8 mouse cellular contexts compared by ENCODE assay signal in genomic region chr5:120612822-120613604, GRCm38 (mm10). TPM values are rescaled to one million over a fixed set of nuclear protein-coding genes. Genes with fewer than 3 reads are reported as not detected.
DNase-seq lines count a peak whose midpoint lies in the region; ATAC-seq and TF ChIP-seq lines count a peak whose summit lies in the region.

No protein-coding gene starts in this region.

- no peaks in the 10 kb centered on the region; the same call in 1 of the 2 replicates for H3K79me2 ChIP-seq in heart, adult 2 months (replicated peaks; ENCODE audit: control insufficient read depth, insufficient read depth, low read length)

- H3K4me3 ChIP-seq in embryonic facial prominence, embryonic 14.5 days (ENCODE audit: low read depth, low read length): peak overlapping the region; percentile 81
- peak overlapping the region; percentile 80 for H3K4me3 ChIP-seq in heart, adult 2 months
- peak overlapping the region; percentile 64 for H3K4me3 ChIP-seq in limb, embryonic 13.5 days
- peak overlapping the region; percentile 64 for H3K4me3 ChIP-seq in midbrain, embryonic 16.5 days (ENCODE audit: low read depth, low read length)

- H3K9ac ChIP-seq in embryonic facial prominence, embryonic 14.5 days (ENCODE audit: low read depth, low read length): peak overlapping the region; percentile 76
- peak overlapping the region; percentile 78 for H3K9ac ChIP-seq in heart, adult 2 months (ENCODE audit: low read depth, low read length)
- H3K9ac ChIP-seq in limb, embryonic 13.5 days: peak overlapping the region; percentile 76
- peak overlapping the region; percentile 72 for H3K9ac ChIP-seq in midbrain, embryonic 16.5 days (ENCODE audit: low read depth, low read length)

- peak overlapping the region; percentile 85 for H3K27ac ChIP-seq in embryonic facial prominence, embryonic 14.5 days (replicated peaks; ENCODE audit: low read depth, low read length)
- peak overlapping the region; percentile 99 for H3K27ac ChIP-seq in heart, adult 2 months
- H3K27ac ChIP-seq in limb, embryonic 13.5 days: peak overlapping the region; percentile 72
- H3K27ac ChIP-seq in midbrain, embryonic 16.5 days (ENCODE audit: low read length): peak overlapping the region; percentile 92

- no peak for TF ChIP-seq EP300 in heart, adult 2 months (IDR thresholded peaks at IDR 0.05; ENCODE audit: insufficient read depth, low read depth, low read length)

- ATAC-seq in embryonic facial prominence, embryonic 14.5 days (ENCODE audit: low read depth): peak; percentile 94
- peak; percentile 93 for ATAC-seq in limb, embryonic 13.5 days (ENCODE audit: low FRiP score, low read depth)
- peak; percentile 94 for ATAC-seq in midbrain, embryonic 16.5 days

- intact Hi-C loops in heart, adult 2 months (cut with DNase I): no loop called here

- H3K9me3 ChIP-seq in embryonic facial prominence, embryonic 14.5 days (ENCODE audit: control insufficient read depth, low read length): no peaks in the 10 kb centered on the region
- peaks cover 5% of the 10 kb centered on the region for H3K9me3 ChIP-seq in limb, embryonic 13.5 days
- H3K9me3 ChIP-seq in midbrain, embryonic 16.5 days (replicated peaks; ENCODE audit: control insufficient read depth, low read length, poor library complexity, severe bottlenecking): no peaks in the 10 kb centered on the region

- H3K27me3 ChIP-seq in embryonic facial prominence, embryonic 14.5 days (replicated peaks; ENCODE audit: control insufficient read depth, insufficient read depth, low read length): no peaks in the 10 kb centered on the region
- H3K27me3 ChIP-seq in heart, adult 2 months (ENCODE audit: control insufficient read depth, insufficient read depth, low read length): no peaks in the 10 kb centered on the region
- H3K27me3 ChIP-seq in limb, embryonic 13.5 days: no peaks in the 10 kb centered on the region
- H3K27me3 ChIP-seq in midbrain, embryonic 16.5 days (ENCODE audit: control insufficient read depth, insufficient read depth, low read depth, low read length): no peaks in the 10 kb centered on the region

- peaks cover 9% of the 10 kb centered on the region for H3K36me3 ChIP-seq in embryonic facial prominence, embryonic 14.5 days (ENCODE audit: control insufficient read depth, insufficient read depth, low read length)
- no peaks in the 10 kb centered on the region for H3K36me3 ChIP-seq in heart, adult 2 months (ENCODE audit: control insufficient read depth, insufficient read depth, low read length)
- peaks cover 44% of the 10 kb centered on the region for H3K36me3 ChIP-seq in limb, embryonic 13.5 days
- H3K36me3 ChIP-seq in midbrain, embryonic 16.5 days (ENCODE audit: control insufficient read depth, insufficient read depth, low read length): peaks cover 7% of the 10 kb centered on the region

- TF ChIP-seq CTCF in heart, adult 2 months (IDR thresholded peaks at IDR 0.05): no peak

- under 1% methylated on average over 68 of the region's 69 CpGs for WGBS in embryonic facial prominence, embryonic 14.5 days
- under 1% methylated on average over 69 of the region's 69 CpGs for WGBS in heart, adult 2 months
- under 1% methylated on average over 69 of the region's 69 CpGs for WGBS in limb, embryonic 13.5 days
- WGBS in midbrain, embryonic 16.5 days: under 1% methylated on average over 68 of the region's 69 CpGs

- peaks cover 13% of the 10 kb centered on the region for H3K4me1 ChIP-seq in embryonic facial prominence, embryonic 14.5 days (ENCODE audit: control insufficient read depth, insufficient read depth, low read length)
- H3K4me1 ChIP-seq in heart, adult 2 months (ENCODE audit: control insufficient read depth, insufficient read depth, low read length): peaks cover 6% of the 10 kb centered on the region
- H3K4me1 ChIP-seq in limb, embryonic 13.5 days: peaks cover 22% of the 10 kb centered on the region
- peaks cover 15% of the 10 kb centered on the region for H3K4me1 ChIP-seq in midbrain, embryonic 16.5 days (ENCODE audit: control insufficient read depth, insufficient read depth, low read length)

- peak; percentile 83 for TF ChIP-seq POLR2A in heart, adult 2 months (IDR thresholded peaks at IDR 0.05; ENCODE audit: insufficient read depth, low read depth, low read length)

- peak; percentile 100 for DNase-seq in 3T3-L1 (ENCODE audit: low read depth, low spot score)
- peak; percentile 90 to 100 for DNase-seq in adrenal gland, postnatal 4 days (ENCODE audit: low spot score in 2 of 2)
- DNase-seq in embryonic facial prominence, embryonic 14.5 days (ENCODE audit: low spot score): peak; percentile 100
- peak; percentile 99 to 100 for DNase-seq in heart, adult 2 months
- peak; percentile 100 for DNase-seq in kidney, adult 8-10 months
- DNase-seq in spleen, postnatal 10 days (ENCODE audit: low spot score in 2 of 2): peak; percentile 99 to 100

- peak overlapping the region; percentile 78 for H3K4me2 ChIP-seq in embryonic facial prominence, embryonic 14.5 days (ENCODE audit: low read depth, low read length)
- H3K4me2 ChIP-seq in limb, embryonic 13.5 days (replicated peaks): peak overlapping the region; percentile 88
- peak overlapping the region; percentile 81 for H3K4me2 ChIP-seq in midbrain, embryonic 16.5 days (ENCODE audit: low read length)

RNA-seq across cellular contexts. Expression of gene Ddx54, which starts 0.5 kb away (rescaled TPM):
- 10 to 100 TPM; 47.6 to 51.4 TPM for total RNA-seq in adrenal gland, postnatal 4 days (2021)
- 28.2 and 36.4 TPM in 2 replicates for polyA plus RNA-seq in embryonic facial prominence, embryonic 14.5 days (2014; fragmentation: Nextera tagmentation; extraction: Ambion mirVana)
- total RNA-seq in heart, adult 2 months (2021): 10 to 100 TPM; 21.4 to 22.5 TPM
- 16.2 and 18.2 TPM in 2 replicates for polyA plus RNA-seq in heart, adult 2 months (2012; rRNA removed)
- polyA plus RNA-seq in limb, embryonic 13.5 days (2015; fragmentation: Nextera tagmentation; extraction: Ambion mirVana): 46.5 and 47.2 TPM in 2 replicates
- 38.7 and 39.9 TPM in 2 replicates for polyA plus RNA-seq in midbrain, embryonic 16.5 days (2015; fragmentation: Nextera tagmentation; extraction: Ambion mirVana)

RNA-seq across cellular contexts. Expression of gene Rita1, which starts 0.6 kb away (rescaled TPM):
- total RNA-seq in adrenal gland, postnatal 4 days (2021): 10 to 100 TPM; 11.8 to 13.5 TPM
- 9.9 and 11.4 TPM in 2 replicates for polyA plus RNA-seq in embryonic facial prominence, embryonic 14.5 days (2014; fragmentation: Nextera tagmentation; extraction: Ambion mirVana)
- 10 to 100 TPM; 14.2 to 16.0 TPM for total RNA-seq in heart, adult 2 months (2021)
- 15.3 and 21.7 TPM in 2 replicates for polyA plus RNA-seq in heart, adult 2 months (2012; rRNA removed)
- polyA plus RNA-seq in limb, embryonic 13.5 days (2015; fragmentation: Nextera tagmentation; extraction: Ambion mirVana): 15.6 and 17.9 TPM in 2 replicates
- polyA plus RNA-seq in midbrain, embryonic 16.5 days (2015; fragmentation: Nextera tagmentation; extraction: Ambion mirVana): 27.2 and 33.1 TPM in 2 replicates

RNA-seq across cellular contexts. Expression of gene Cfap73, which starts 21.0 kb away (rescaled TPM):
- total RNA-seq in adrenal gland, postnatal 4 days (2021): under 1 TPM; 0.56 to 0.78 TPM
- 1.0 TPM in 1 of 2 replicates, not detected in the other for polyA plus RNA-seq in embryonic facial prominence, embryonic 14.5 days (2014; fragmentation: Nextera tagmentation; extraction: Ambion mirVana)
- total RNA-seq in heart, adult 2 months (2021): not detected
- polyA plus RNA-seq in heart, adult 2 months (2012; rRNA removed): 0.16 TPM in 1 of 2 replicates, not detected in the other
- polyA plus RNA-seq in limb, embryonic 13.5 days (2015; fragmentation: Nextera tagmentation; extraction: Ambion mirVana): not detected in 2 replicates
- polyA plus RNA-seq in midbrain, embryonic 16.5 days (2015; fragmentation: Nextera tagmentation; extraction: Ambion mirVana): 0.47 and 1.2 TPM in 2 replicates

RNA-seq across cellular contexts. Expression of gene Iqcd, which starts 24.2 kb away (rescaled TPM):
- total RNA-seq in adrenal gland, postnatal 4 days (2021): 1 to 10 TPM; 1.2 to 1.5 TPM
- 0.60 and 1.7 TPM in 2 replicates for polyA plus RNA-seq in embryonic facial prominence, embryonic 14.5 days (2014; fragmentation: Nextera tagmentation; extraction: Ambion mirVana)
- not detected for total RNA-seq in heart, adult 2 months (2021)
- polyA plus RNA-seq in heart, adult 2 months (2012; rRNA removed): 0.14 and 0.20 TPM in 2 replicates
- polyA plus RNA-seq in limb, embryonic 13.5 days (2015; fragmentation: Nextera tagmentation; extraction: Ambion mirVana): 0.68 and 0.69 TPM in 2 replicates
- polyA plus RNA-seq in midbrain, embryonic 16.5 days (2015; fragmentation: Nextera tagmentation; extraction: Ambion mirVana): 2.0 and 2.1 TPM in 2 replicates

RNA-seq across cellular contexts. Expression of gene Tpcn1, which starts 24.5 kb away (rescaled TPM):
- 10 to 100 TPM; 47.5 to 49.5 TPM for total RNA-seq in adrenal gland, postnatal 4 days (2021)
- polyA plus RNA-seq in embryonic facial prominence, embryonic 14.5 days (2014; fragmentation: Nextera tagmentation; extraction: Ambion mirVana): 24.8 and 26.7 TPM in 2 replicates
- 10 to 100 TPM; 30.7 to 35.1 TPM for total RNA-seq in heart, adult 2 months (2021)
- polyA plus RNA-seq in heart, adult 2 months (2012; rRNA removed): 53.7 and 59.7 TPM in 2 replicates
- polyA plus RNA-seq in limb, embryonic 13.5 days (2015; fragmentation: Nextera tagmentation; extraction: Ambion mirVana): 23.7 and 24.0 TPM in 2 replicates
- 13.1 and 13.5 TPM in 2 replicates for polyA plus RNA-seq in midbrain, embryonic 16.5 days (2015; fragmentation: Nextera tagmentation; extraction: Ambion mirVana)

Comparison
In these comparisons a context has a peak if more than half of its experiments do, and no peak if none do; other contexts are left out.
1. Peak in every context shown above with its lines: DNase-seq, ATAC-seq, H3K4me3 ChIP-seq and H3K27ac ChIP-seq.